Mouse (Mus musculus): ENCODE data around the gene Gm21866. TPM values are rescaled to one million over a fixed set of nuclear protein-coding genes. Genes with fewer than 3 reads are reported as not detected.

Gm21866 gene
- polyA plus RNA-seq (2012; rRNA removed), result not detected in 2 replicates

GRCm38 (mm10) chrY:13465479-13465878 lies at the start of gene Gm21866:
TSS of gene Gm21866 (minus strand) at chrY:13465579.

GRCm38 (mm10) chrY:13493726-13494125 lies 28.3 kb upstream of the Gm21866 start, which contains the start of gene Gm20773:
TSS of gene Gm20773 (plus strand) at chrY:13494026.

Other genes with a start within 250 kb of the Gm21866 start
- gene Gm21828, start 241.7 kb downstream of the Gm21866 start, polyA plus RNA-seq (2012; rRNA removed), result not detected in 2 replicates
- gene Gm21440, start 213.2 kb downstream of the Gm21866 start, polyA plus RNA-seq (2012; rRNA removed), result not detected in 2 replicates
- not detected in 2 replicates for gene Gm21454, start 213.1 kb downstream of the Gm21866 start, polyA plus RNA-seq (2012; rRNA removed)
- not detected in 2 replicates for gene Gm21725, start 116.5 kb downstream of the Gm21866 start, polyA plus RNA-seq (2012; rRNA removed)
- gene Gm20773, start 28.4 kb upstream of the Gm21866 start, polyA plus RNA-seq (2012; rRNA removed), result not detected in 2 replicates